Mouse (Mus musculus): ENCODE data around the gene Scgn. TPM values are rescaled to one million over a fixed set of nuclear protein-coding genes. Genes with fewer than 3 reads are reported as not detected.

The Scgn gene
- polyA plus RNA-seq, 1 experiment from 2014 or later, result 5.0 TPM

- no peak for ATAC-seq (ENCODE audit: insufficient read depth, low FRiP score, low read depth)
- Histone ChIP-seq H3K4me1 (0 out of 2 replicates have a peak, but pooled peaks cover 2% of the 10 kb centered on the region), H3K36me3 (no peaks in the 10 kb centered on the region), H3K27me3 (replicated peaks) (no peaks in the 10 kb centered on the region), H3K4me2 (no peak within 1 kb of the TSS), H3K9ac (no peak within 1 kb of the TSS), H3K27ac (no peak within 1 kb of the TSS), H3K9me3 (no peaks in the 10 kb centered on the region), H3K4me3 (replicated peaks) (no peak within 1 kb of the TSS)
- 93% methylated on average over 39 of the region's 39 CpGs for WGBS
These were observed 57.4 kb downstream of the Scgn start, which contains the start of gene Hist1h2ba for GRCm38 (mm10) chr13:23933421-23934210. TSS of gene Hist1h2ba (minus strand) at chr13:23934156.

- H3K4me2 ChIP-seq, result no peak overlapping the region
- no peak for ATAC-seq (ENCODE audit: insufficient read depth, low FRiP score, low read depth)
These were observed 60.1 kb downstream of the Scgn start for GRCm38 (mm10) chr13:23930904-23931303.

GRCm38 (mm10) chr13:23930461-23930860 lies 60.6 kb downstream of the Scgn start:
- H3K4me1 ChIP-seq, result peaks cover 8% of the 10 kb centered on the region; the same call in 1 of the 2 replicates
- no peak overlapping the region for H3K27ac ChIP-seq
- WGBS, result 82% methylated on average over 9 of the region's 9 CpGs
- H3K4me3 ChIP-seq (replicated peaks), result no peak overlapping the region
- no peak for ATAC-seq (ENCODE audit: insufficient read depth, low FRiP score, low read depth)
- H3K27me3 ChIP-seq (replicated peaks), result no peaks in the 10 kb centered on the region
- H3K36me3 ChIP-seq, result no peaks in the 10 kb centered on the region
- H3K9ac ChIP-seq, result no peak overlapping the region
- H3K4me2 ChIP-seq, result no peak overlapping the region
- no peaks in the 10 kb centered on the region for H3K9me3 ChIP-seq

More at GRCm38 (mm10) chr13:23930904-23931303, 60.1 kb downstream of the Scgn start:
- Histone ChIP-seq H3K9me3 (no peaks in the 10 kb centered on the region), H3K27me3 (replicated peaks) (no peaks in the 10 kb centered on the region), H3K9ac (no peak overlapping the region), H3K36me3 (no peaks in the 10 kb centered on the region), H3K4me3 (replicated peaks) (no peak overlapping the region), H3K4me1 (peaks cover 8% of the 10 kb centered on the region; the same call in 1 of the 2 replicates), H3K27ac (no peak overlapping the region)
- 62% methylated on average over 11 of the region's 11 CpGs for whole genome bisulfite sequencing

GRCm38 (mm10) chr13:23928637-23929036 lies 62.4 kb downstream of the Scgn start:
- ATAC-seq (ENCODE audit: insufficient read depth, low FRiP score, low read depth), result peak; percentile 53; the same call in 1 of the 2 replicates
- H3K9me3 ChIP-seq, result no peaks in the 10 kb centered on the region
- H3K4me1 ChIP-seq, result peaks cover 8% of the 10 kb centered on the region; the same call in 1 of the 2 replicates
- H3K36me3 ChIP-seq, result no peaks in the 10 kb centered on the region
- no peak overlapping the region for H3K27ac ChIP-seq
- no peak overlapping the region for H3K9ac ChIP-seq
- no peak overlapping the region for H3K4me3 ChIP-seq (replicated peaks)
- no peaks in the 10 kb centered on the region for H3K27me3 ChIP-seq (replicated peaks)
- no peak overlapping the region for H3K4me2 ChIP-seq
- 42% methylated on average over 3 of the region's 3 CpGs for WGBS

GRCm38 (mm10) chr13:23925792-23926191 lies 65.2 kb downstream of the Scgn start:
- Histone ChIP-seq H3K36me3 (no peaks in the 10 kb centered on the region), H3K9ac (no peak overlapping the region), H3K27ac (no peak overlapping the region), H3K4me3 (replicated peaks) (no peak overlapping the region), H3K4me2 (no peak overlapping the region), H3K27me3 (replicated peaks) (no peaks in the 10 kb centered on the region), H3K4me1 (peaks cover 8% of the 10 kb centered on the region; the same call in 1 of the 2 replicates), H3K9me3 (no peaks in the 10 kb centered on the region)
- WGBS, result 64% methylated on average over 2 of the region's 2 CpGs
- ATAC-seq (ENCODE audit: insufficient read depth, low FRiP score, low read depth), result no peak

GRCm38 (mm10) chr13:23917674-23918073 lies 73.3 kb downstream of the Scgn start:
- H3K27ac ChIP-seq, result no peak overlapping the region
- H3K4me3 ChIP-seq (replicated peaks), result no peak overlapping the region
- no peaks in the 10 kb centered on the region for H3K36me3 ChIP-seq
- ATAC-seq (ENCODE audit: insufficient read depth, low FRiP score, low read depth), result no peak
- WGBS, result 30% methylated on average over 4 of the region's 4 CpGs
- 0 out of 2 replicates have a peak, but pooled peaks cover 5% of the 10 kb centered on the region for H3K4me1 ChIP-seq
- no peak overlapping the region for H3K9ac ChIP-seq
- H3K4me2 ChIP-seq, result no peak overlapping the region
- H3K27me3 ChIP-seq (replicated peaks), result no peaks in the 10 kb centered on the region
- H3K9me3 ChIP-seq, result no peaks in the 10 kb centered on the region

GRCm38 (mm10) chr13:23916132-23916531 lies 74.9 kb downstream of the Scgn start:
- H3K4me3 ChIP-seq (replicated peaks), result no peak overlapping the region
- no peak overlapping the region for H3K27ac ChIP-seq
- H3K9ac ChIP-seq, result no peak overlapping the region
- 0 out of 2 replicates have a peak, but pooled peaks cover 5% of the 10 kb centered on the region for H3K4me1 ChIP-seq
- WGBS, result 72% methylated on average over 1 of the region's 1 CpGs
- H3K27me3 ChIP-seq (replicated peaks), result no peaks in the 10 kb centered on the region
- ATAC-seq (ENCODE audit: insufficient read depth, low FRiP score, low read depth), result no peak; the same call in 1 of the 2 replicates
- no peaks in the 10 kb centered on the region for H3K9me3 ChIP-seq
- H3K36me3 ChIP-seq, result no peaks in the 10 kb centered on the region
- H3K4me2 ChIP-seq, result no peak overlapping the region

- Histone ChIP-seq H3K27me3 (replicated peaks) (no peaks in the 10 kb centered on the region), H3K9me3 (no peaks in the 10 kb centered on the region), H3K4me3 (replicated peaks) (no peak within 1 kb of the TSS), H3K9ac (no peak within 1 kb of the TSS), H3K4me1 (0 out of 2 replicates have a peak, but pooled peaks cover 5% of the 10 kb centered on the region), H3K27ac (peak within 1 kb of the TSS; percentile 28; the same call in 1 of the 2 replicates), H3K4me2 (no peak within 1 kb of the TSS), H3K36me3 (no peaks in the 10 kb centered on the region)
- WGBS, result 45% methylated on average over 9 of the region's 9 CpGs
- no peak for ATAC-seq (ENCODE audit: insufficient read depth, low FRiP score, low read depth)
These were observed 76.4 kb downstream of the Scgn start, which contains the start of gene Slc17a4 for GRCm38 (mm10) chr13:23914376-23915167. TSS of gene Slc17a4 (minus strand) at chr13:23915009.

GRCm38 (mm10) chr13:23913791-23914306 lies 77.2 kb downstream of the Scgn start:
- Histone ChIP-seq H3K9me3 (no peaks in the 10 kb centered on the region), H3K36me3 (no peaks in the 10 kb centered on the region), H3K4me1 (0 out of 2 replicates have a peak, but pooled peaks cover 5% of the 10 kb centered on the region), H3K4me2 (no peak overlapping the region), H3K27me3 (replicated peaks) (no peaks in the 10 kb centered on the region), H3K9ac (no peak overlapping the region), H3K27ac (no peak overlapping the region), H3K4me3 (replicated peaks) (no peak overlapping the region)
- ATAC-seq (ENCODE audit: insufficient read depth, low FRiP score, low read depth), result no peak
- WGBS, result 43% methylated on average over 6 of the region's 6 CpGs

GRCm38 (mm10) chr13:23911335-23911734 lies 79.7 kb downstream of the Scgn start:
- no peak overlapping the region for H3K4me2 ChIP-seq
- WGBS, result 71% methylated on average over 5 of the region's 5 CpGs

GRCm38 (mm10) chr13:23910121-23910520 lies 80.9 kb downstream of the Scgn start:
- no peaks in the 10 kb centered on the region for H3K9me3 ChIP-seq
- WGBS, result 69% methylated on average over 5 of the region's 5 CpGs
- H3K4me3 ChIP-seq (replicated peaks), result no peak overlapping the region
- no peaks in the 10 kb centered on the region for H3K4me1 ChIP-seq
- no peak overlapping the region for H3K27ac ChIP-seq
- no peaks in the 10 kb centered on the region for H3K36me3 ChIP-seq
- no peaks in the 10 kb centered on the region for H3K27me3 ChIP-seq (replicated peaks)
- no peak overlapping the region for H3K4me2 ChIP-seq
- ATAC-seq (ENCODE audit: insufficient read depth, low FRiP score, low read depth), result no peak
- H3K9ac ChIP-seq, result no peak overlapping the region

More at GRCm38 (mm10) chr13:23911335-23911734, 79.7 kb downstream of the Scgn start:
- Histone ChIP-seq H3K4me1 (0 out of 2 replicates have a peak, but pooled peaks cover 5% of the 10 kb centered on the region), H3K27me3 (replicated peaks) (no peaks in the 10 kb centered on the region), H3K4me3 (replicated peaks) (no peak overlapping the region), H3K27ac (no peak overlapping the region), H3K9ac (no peak overlapping the region), H3K9me3 (no peaks in the 10 kb centered on the region), H3K36me3 (no peaks in the 10 kb centered on the region)
- ATAC-seq (ENCODE audit: insufficient read depth, low FRiP score, low read depth), result no peak

Measured in stomach, embryonic 15.5 days (tissue).